Mouse (Mus musculus) embryonic fibroblast, embryonic 13.5 days (primary cell): ENCODE data around the gene Ahnak. TPM values are rescaled to one million over a fixed set of nuclear protein-coding genes. Genes with fewer than 3 reads are reported as not detected.
"Not testable (repeated sequence)": the region's sequence is repeated elsewhere in the genome, so short reads cannot be mapped to it uniquely, and the experiment has no call there.

Source experiments
- H3K27ac ChIP-seq: 2 replicates; pipeline ENCODE4 v1.5.1; 2012; ENCODE audit warnings: low read length, control low read depth, inconsistent platforms; ENCODE audit not compliant: insufficient read depth
- H3K4me1 ChIP-seq: 2 replicates; pipeline ENCODE4 v1.6.1; 2011; ENCODE audit warnings: low read length; ENCODE audit not compliant: control insufficient read depth, insufficient read depth
- H3K4me3 ChIP-seq: 2 replicates; pipeline ENCODE4 v1.5.1; 2011; ENCODE audit warnings: mild to moderate bottlenecking, control low read depth, low read length; ENCODE audit not compliant: insufficient read depth
- CTCF ChIP-seq: IDR thresholded peaks from 2 replicates; pipeline ENCODE4 v1.5.1; 2011; ENCODE audit warnings: mild to moderate bottlenecking, control low read depth, low read length, moderate library complexity, borderline replicate concordance; ENCODE audit not compliant: insufficient read depth
- POLR2A ChIP-seq: IDR thresholded peaks from 2 replicates; pipeline ENCODE4 v1.6.1; 2011; ENCODE audit warnings: low read depth, mild to moderate bottlenecking, control low read depth, low read length, moderate library complexity
- polyA plus RNA-seq: library from polyadenylated mRNA; stranded (reverse); fragments of >200 nt; gene quantifications from 2 replicates; pipeline ENCODE4 v1.2.4, GENCODE M21; 2011; ENCODE audit warnings: low read depth; ENCODE audit not compliant: missing spikeins, insufficient read length

Gene Ahnak
- polyA plus RNA-seq, 1 experiment, result 559 TPM

- H3K4me1 ChIP-seq, result peaks cover 32% of the 10 kb centered on the region
- TF ChIP-seq CTCF, result no peak
- TF ChIP-seq POLR2A, result peak; percentile 72; the same call in 1 of the 2 replicates
- H3K4me3 ChIP-seq, result peak overlapping the region; percentile 83
- peak overlapping the region; percentile 95 for H3K27ac ChIP-seq
Measured at GRCm38 (mm10) chr19:8991871-8992735, 3.0 kb downstream of the Ahnak start.

DNA sequence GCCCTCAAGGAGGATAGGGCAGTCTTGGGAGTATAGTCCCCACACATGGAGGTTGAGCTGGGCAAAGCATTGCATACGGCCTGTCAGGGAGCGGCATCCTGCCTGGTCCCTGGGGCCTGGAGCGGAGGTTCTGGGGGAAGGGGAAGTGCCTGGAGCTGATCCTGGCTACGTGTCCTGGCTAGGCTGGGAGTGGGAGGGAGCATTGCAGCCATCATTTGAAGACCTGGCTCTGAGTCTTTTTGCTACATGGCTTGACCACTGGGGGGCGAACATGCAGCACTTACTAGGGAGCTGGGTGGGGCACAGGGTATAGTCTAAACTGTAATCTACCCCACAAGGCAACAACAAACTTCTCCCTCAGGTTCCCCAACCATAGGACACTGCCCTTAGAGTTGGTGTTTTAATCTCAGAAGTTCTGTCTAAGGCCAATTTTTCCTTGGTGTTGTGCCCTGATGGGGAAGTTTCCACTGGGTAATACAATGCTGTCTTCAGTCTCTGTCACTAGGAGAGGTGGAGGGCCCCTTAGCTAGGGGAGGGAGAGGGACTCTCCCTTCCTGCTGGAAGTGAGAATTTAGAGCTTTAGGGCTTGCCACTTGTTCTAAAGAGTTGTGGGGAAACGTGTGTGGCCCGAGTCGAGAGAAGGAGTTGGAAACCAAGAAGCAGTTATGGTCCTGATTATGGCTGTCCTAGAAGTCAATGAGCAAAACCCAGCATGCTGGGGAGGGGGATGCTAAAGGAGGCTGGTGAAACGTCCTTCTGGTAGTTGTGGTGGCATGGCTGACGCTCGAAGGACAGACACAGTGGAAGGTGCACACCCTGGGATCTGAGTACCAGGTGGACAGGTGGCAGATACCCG, 3.9 kb downstream of the Ahnak start:
- TF ChIP-seq CTCF, result peak; percentile 41; the same call in 1 of the 2 replicates
- peak; percentile 71 for TF ChIP-seq POLR2A
- Histone ChIP-seq H3K27ac (peak overlapping the region; percentile 95), H3K4me1 (peaks cover 31% of the 10 kb centered on the region), H3K4me3 (peak overlapping the region; percentile 83)

DNA sequence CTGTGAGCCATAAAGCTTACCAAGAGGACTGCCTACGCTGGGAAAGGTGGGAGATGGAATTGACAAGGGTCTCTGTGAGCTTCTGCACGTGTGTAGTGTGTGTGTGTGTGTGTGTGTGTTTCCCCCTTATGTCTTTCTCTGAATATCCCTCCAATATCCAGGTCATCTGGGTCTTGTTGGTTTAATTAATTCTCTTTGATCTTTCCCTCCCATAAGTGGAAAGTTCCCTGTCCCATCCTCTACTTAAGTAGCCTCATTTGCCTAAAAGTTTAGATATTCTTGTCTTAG, 4.5 kb downstream of the Ahnak start:
- Histone ChIP-seq H3K4me1 (peaks cover 33% of the 10 kb centered on the region), H3K4me3 (peak overlapping the region; percentile 29), H3K27ac (peak overlapping the region; percentile 76)
- TF ChIP-seq POLR2A, result no peak
- TF ChIP-seq CTCF, result no peak

- Histone ChIP-seq H3K27ac (peak overlapping the region; percentile 76), H3K4me1 (peaks cover 39% of the 10 kb centered on the region), H3K4me3 (no peak overlapping the region)
- TF ChIP-seq POLR2A (no peak), CTCF (no peak)
Measured at GRCm38 (mm10) chr19:8994813-8995607, 5.9 kb downstream of the Ahnak start.

- H3K4me3 ChIP-seq, result no peak overlapping the region
- H3K4me1 ChIP-seq, result peaks cover 39% of the 10 kb centered on the region
- peak overlapping the region; percentile 92 for H3K27ac ChIP-seq
- TF ChIP-seq POLR2A (0 out of 2 replicates have a peak, but pooled peaks have one; percentile 12), CTCF (0 out of 2 replicates have a peak, but pooled peaks have one; percentile 8)
Measured at GRCm38 (mm10) chr19:8996601-8997000, 7.5 kb downstream of the Ahnak start.

DNA sequence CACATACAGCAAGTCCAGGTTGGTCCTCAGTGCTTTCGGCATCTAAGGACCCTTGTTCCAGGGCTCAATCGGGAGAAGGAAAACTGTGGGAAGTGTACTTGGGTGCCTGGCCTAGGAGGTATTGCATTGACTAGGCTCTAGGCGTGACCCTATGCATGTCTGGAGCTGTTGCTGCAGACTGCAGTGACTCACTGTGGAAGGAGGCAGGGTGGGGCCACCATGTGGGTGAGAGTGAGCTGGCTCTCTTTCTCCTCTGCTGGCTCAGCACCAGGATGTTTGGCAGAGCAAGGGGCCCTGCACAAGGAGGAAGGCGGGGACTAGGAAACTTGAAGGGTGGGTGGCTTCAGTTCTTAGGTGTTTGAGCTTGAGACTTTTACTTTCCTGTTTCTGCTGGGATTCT, 8.5 kb downstream of the Ahnak start:
- TF ChIP-seq POLR2A (0 out of 2 replicates have a peak, but pooled peaks have one; percentile 6), CTCF (no peak)
- H3K4me1 ChIP-seq, result peaks cover 39% of the 10 kb centered on the region
- peak overlapping the region; percentile 92 for H3K27ac ChIP-seq
- no peak overlapping the region for H3K4me3 ChIP-seq

- TF ChIP-seq POLR2A (no peak), CTCF (no peak)
- Histone ChIP-seq H3K27ac (peak overlapping the region; percentile 75), H3K4me3 (no peak overlapping the region), H3K4me1 (peaks cover 36% of the 10 kb centered on the region)
Measured at GRCm38 (mm10) chr19:8998546-8998945, 9.5 kb downstream of the Ahnak start.

- TF ChIP-seq POLR2A (no peak), CTCF (no peak)
- H3K27ac ChIP-seq, result peak overlapping the region; percentile 75
- no peak overlapping the region for H3K4me3 ChIP-seq
- H3K4me1 ChIP-seq, result peaks cover 33% of the 10 kb centered on the region
Measured at GRCm38 (mm10) chr19:8999223-8999622, 10.1 kb downstream of the Ahnak start.

- H3K27ac ChIP-seq, H3K4me3 ChIP-seq, H3K4me1 ChIP-seq: not testable (repeated sequence)
Measured at GRCm38 (mm10) chr19:9006915-9007314, 17.8 kb downstream of the Ahnak start.

DNA sequence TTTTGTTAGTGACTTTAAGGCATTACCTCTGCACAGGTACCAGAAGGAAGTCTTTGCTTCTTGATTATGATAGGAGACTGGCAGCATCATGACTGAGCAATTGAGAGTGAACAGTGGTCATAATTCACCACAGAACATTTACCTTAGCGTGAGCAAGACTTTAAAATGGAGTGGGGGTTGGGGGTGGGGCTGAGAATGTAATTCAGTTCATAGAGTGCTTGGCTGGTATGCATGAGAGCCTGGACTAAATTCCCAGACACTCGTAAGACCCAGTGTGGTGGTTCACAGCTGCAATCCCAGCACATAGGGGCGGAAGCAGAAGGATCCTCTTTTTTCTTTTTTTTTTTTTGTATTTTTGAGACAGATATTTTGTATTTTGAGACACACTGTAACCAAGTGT, 30.2 kb downstream of the Ahnak start:
- H3K4me1 ChIP-seq, result no peaks in the 10 kb centered on the region; the same call in 1 of the 2 replicates
- H3K4me3 ChIP-seq, result no peak overlapping the region
- H3K27ac ChIP-seq, result no peak overlapping the region
- TF ChIP-seq POLR2A (no peak), CTCF (no peak)
